Mouse (Mus musculus): ENCODE data around the gene Ramp2. TPM values are rescaled to one million over a fixed set of nuclear protein-coding genes. Genes with fewer than 3 reads are reported as not detected.

The Ramp2 gene
- polyA plus RNA-seq, 1 experiment from 2014 or later, result 95.8 TPM

DNA sequence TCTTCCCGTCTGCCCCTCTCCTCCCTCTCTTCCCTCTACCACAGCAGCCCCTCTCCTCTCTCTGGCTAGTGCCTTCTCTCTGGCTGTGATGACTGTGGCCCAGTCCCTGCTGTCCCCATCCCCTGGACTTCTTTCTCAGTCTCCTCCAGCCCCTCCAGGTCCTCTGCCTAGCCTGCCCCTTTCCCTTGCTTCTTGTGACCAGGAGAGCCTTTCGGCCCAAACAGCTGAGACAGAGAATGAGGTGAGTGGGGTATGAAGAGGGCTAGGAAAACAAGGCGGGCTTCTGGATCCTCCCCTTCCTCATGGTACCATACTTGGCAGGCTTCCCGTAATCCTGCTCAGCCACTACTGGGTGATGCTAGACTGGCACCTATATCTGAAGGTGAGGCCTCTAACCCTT lies 29.5 kb downstream of the Ramp2 start:
- Histone ChIP-seq H3K27me3 (ENCODE audit: control insufficient read depth, insufficient read depth, low read length) (no peaks in the 10 kb centered on the region), H3K9ac (ENCODE audit: low read length) (no peak overlapping the region), H3K36me3 (ENCODE audit: control insufficient read depth, insufficient read depth, low read length) (no peaks in the 10 kb centered on the region), H3K4me1 (ENCODE audit: control insufficient read depth, insufficient read depth, low read length) (peaks cover 25% of the 10 kb centered on the region), H3K9me3 (replicated peaks; ENCODE audit: control insufficient read depth, low read length) (no peaks in the 10 kb centered on the region), H3K4me2 (ENCODE audit: low read depth, low read length) (no peak overlapping the region), H3K27ac (ENCODE audit: low read length) (no peak overlapping the region), H3K4me3 (replicated peaks; ENCODE audit: low read length) (no peak overlapping the region)
- 72% methylated on average over 4 of the region's 4 CpGs for WGBS
- ATAC-seq (ENCODE audit: insufficient read depth, low FRiP score), result no peak

DNA sequence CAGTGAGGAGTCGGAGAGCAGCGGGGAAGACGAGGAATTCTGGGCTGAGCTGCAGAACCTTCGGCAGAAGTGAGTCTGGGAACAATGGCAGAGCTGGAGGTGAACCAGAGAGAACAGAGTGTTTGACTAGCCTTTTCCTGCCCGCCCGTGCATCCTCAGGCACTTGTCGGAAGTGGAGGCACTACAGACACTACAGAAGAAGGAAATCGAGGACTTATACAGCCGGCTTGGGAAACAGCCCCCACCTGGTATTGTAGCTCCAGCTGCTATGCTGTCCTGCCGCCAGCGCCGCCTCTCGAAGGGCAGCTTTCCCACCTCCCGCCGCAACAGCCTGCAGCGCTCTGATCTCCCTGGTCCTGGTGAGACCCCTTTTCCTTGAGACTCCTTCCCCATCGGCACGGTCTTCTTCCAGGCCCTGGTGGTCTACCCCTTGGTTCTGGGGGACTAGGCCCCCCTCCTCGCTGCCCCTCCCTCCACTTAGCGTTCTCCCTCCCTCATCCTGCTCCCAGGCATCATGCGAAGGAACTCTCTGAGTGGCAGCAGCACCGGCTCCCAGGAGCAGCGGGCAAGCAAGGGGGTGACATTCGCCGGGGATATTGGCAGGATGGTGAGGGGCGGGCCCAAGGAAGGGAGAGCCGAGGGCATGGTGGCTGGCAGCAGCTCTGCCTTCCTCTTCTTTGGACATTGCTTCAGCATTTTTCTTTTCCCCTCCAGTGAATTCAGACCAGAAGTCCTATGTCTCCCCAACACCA lies 30.7 kb downstream of the Ramp2 start:
- Histone ChIP-seq H3K36me3 (ENCODE audit: control insufficient read depth, insufficient read depth, low read length) (no peaks in the 10 kb centered on the region), H3K4me1 (ENCODE audit: control insufficient read depth, insufficient read depth, low read length) (peaks cover 25% of the 10 kb centered on the region), H3K9ac (ENCODE audit: low read length) (peak overlapping the region; percentile 77), H3K4me2 (ENCODE audit: low read depth, low read length) (peak overlapping the region; percentile 88), H3K9me3 (replicated peaks; ENCODE audit: control insufficient read depth, low read length) (no peaks in the 10 kb centered on the region), H3K4me3 (replicated peaks; ENCODE audit: low read length) (peak overlapping the region; percentile 61; the same call in 1 of the 2 replicates), H3K27me3 (ENCODE audit: control insufficient read depth, insufficient read depth, low read length) (no peaks in the 10 kb centered on the region), H3K27ac (ENCODE audit: low read length) (peak overlapping the region; percentile 83; the same call in 1 of the 2 replicates)
- 35% methylated on average over 27 of the region's 27 CpGs for WGBS
- ATAC-seq (ENCODE audit: insufficient read depth, low FRiP score), result no peak

DNA sequence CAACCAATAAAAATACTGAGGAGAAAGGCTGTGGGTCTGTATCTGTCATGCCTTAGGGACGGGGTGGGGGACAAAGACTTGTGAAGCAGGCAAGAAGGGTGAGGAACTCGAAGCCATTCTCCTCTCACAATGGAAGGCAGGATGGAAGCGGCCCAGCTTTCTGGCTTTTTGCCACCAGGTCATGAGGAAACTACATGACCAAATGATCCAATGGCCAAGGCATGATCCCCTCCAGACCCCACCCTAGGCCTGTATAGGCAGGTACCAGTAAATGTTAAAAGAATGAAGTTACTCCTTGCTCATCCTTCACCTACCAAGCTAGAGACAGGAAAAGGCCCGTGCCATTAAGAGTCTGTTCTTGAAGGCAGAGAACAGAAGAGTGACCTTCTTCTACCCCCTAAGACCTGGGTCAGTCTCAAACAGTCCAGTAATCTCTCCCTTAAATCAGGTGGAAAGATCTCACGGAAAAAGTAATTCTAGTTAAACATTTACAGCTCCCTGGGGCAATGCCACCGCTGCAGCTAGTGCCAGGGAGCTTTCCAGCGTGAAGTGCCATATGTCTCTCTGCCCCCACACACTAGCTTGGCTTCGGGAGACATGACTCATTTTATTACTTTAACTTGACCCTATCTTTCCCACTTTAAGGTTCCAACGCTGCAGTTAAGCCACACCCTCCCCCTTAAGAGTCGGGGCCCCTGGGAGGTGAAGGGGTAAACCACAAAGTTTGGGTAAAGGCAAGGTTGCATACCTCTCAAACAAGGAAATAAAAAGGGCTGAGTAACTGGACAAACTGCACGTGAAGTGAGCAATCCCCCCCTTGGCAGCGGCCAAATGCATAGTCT lies 31.8 kb downstream of the Ramp2 start:
- no peaks in the 10 kb centered on the region for H3K36me3 ChIP-seq (ENCODE audit: control insufficient read depth, insufficient read depth, low read length)
- H3K9me3 ChIP-seq (replicated peaks; ENCODE audit: control insufficient read depth, low read length), result no peaks in the 10 kb centered on the region
- WGBS, result 45% methylated on average over 12 of the region's 12 CpGs
- H3K4me3 ChIP-seq (replicated peaks; ENCODE audit: low read length), result peak overlapping the region; percentile 61
- H3K27ac ChIP-seq (ENCODE audit: low read length), result peak overlapping the region; percentile 83
- peak overlapping the region; percentile 88 for H3K4me2 ChIP-seq (ENCODE audit: low read depth, low read length)
- H3K27me3 ChIP-seq (ENCODE audit: control insufficient read depth, insufficient read depth, low read length), result no peaks in the 10 kb centered on the region
- H3K4me1 ChIP-seq (ENCODE audit: control insufficient read depth, insufficient read depth, low read length), result peaks cover 26% of the 10 kb centered on the region
- peak overlapping the region; percentile 77 for H3K9ac ChIP-seq (ENCODE audit: low read length)
- peak; percentile 49; the same call in 1 of the 2 replicates for ATAC-seq (ENCODE audit: insufficient read depth, low FRiP score)

DNA sequence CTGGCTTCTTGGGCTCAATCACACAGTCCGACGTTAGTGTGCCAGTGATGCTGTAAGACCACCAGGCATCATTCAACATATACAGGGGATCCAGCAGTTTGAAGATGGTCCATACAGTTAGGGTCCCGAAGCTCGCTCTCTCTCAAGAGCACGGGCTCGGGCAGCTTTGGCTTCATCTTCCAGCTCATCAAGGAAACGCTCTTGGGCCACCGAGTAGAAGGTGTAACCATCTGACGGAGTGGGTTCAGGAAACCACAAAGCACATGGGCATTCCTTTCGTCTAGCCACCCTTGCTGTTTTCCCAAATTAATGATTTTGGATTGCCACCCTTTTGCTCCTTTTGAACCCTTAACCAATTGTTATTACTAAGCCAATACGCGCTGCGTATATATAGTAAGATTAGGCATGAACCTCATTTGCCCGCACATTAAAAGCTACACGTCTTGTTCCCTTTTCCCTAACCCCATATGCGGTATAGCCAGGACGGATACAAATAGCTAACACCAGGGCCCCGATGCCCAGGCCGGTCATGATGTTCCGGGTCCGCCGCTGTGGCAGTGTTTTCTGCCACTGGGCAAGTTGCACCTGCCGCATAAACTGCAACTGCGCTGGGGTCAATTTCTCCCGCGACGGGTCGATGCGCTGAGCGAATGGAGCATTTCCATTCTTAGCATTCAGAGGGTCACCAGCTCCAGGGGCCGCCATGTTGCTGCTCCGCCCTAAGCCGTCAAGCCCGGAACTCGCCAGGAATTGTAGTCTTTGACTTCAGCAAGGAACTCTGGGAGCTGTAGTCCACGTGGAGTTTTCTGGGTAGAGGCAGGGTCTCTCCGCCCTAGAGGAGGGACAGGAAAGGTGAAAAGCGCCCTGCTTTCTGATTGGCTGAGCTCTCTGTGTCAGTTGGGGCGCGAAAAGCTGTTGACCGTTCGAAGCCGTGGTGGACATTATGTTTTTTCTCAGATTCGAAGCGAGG lies 32.7 kb downstream of the Ramp2 start, which contains the start of the genes Cntd1 and Coa3:
Gene Cntd1, plus strand, starts transcription at position 790 of the 970 bp plus-strand sequence.
Gene Coa3, minus strand, starts transcription at position 892 of the 970 bp plus-strand sequence.
- WGBS, result 6% methylated on average over 45 of the region's 45 CpGs
- peak; percentile 94 for ATAC-seq (ENCODE audit: insufficient read depth, low FRiP score)

DNA sequence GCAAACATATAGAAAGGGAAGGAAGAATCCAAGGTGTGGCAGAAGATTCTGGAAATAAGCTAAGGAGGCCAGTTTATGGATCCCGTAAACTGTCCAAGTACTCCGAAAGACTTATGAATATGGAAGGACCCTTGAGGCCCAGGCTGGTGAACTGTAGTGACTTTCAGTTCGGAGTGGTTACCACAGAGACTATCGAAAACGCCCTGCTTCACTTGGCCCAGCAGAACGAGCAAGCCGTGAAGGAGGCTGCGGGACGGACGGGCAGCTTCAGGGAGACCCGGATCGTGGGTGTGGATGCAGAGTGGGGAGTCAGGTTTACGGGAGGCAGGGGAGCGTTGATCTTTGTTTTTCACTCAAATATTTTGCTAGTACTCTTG lies 33.4 kb downstream of the Ramp2 start:
- 54% methylated on average over 14 of the region's 14 CpGs for WGBS
- H3K27ac ChIP-seq (ENCODE audit: low read length), result no peak overlapping the region
- no peaks in the 10 kb centered on the region for H3K36me3 ChIP-seq (ENCODE audit: control insufficient read depth, insufficient read depth, low read length)
- no peaks in the 10 kb centered on the region for H3K9me3 ChIP-seq (replicated peaks; ENCODE audit: control insufficient read depth, low read length)
- H3K4me3 ChIP-seq (replicated peaks; ENCODE audit: low read length), result peak overlapping the region; percentile 61
- H3K4me1 ChIP-seq (ENCODE audit: control insufficient read depth, insufficient read depth, low read length), result peaks cover 35% of the 10 kb centered on the region
- H3K9ac ChIP-seq (ENCODE audit: low read length), result peak overlapping the region; percentile 48
- H3K4me2 ChIP-seq (ENCODE audit: low read depth, low read length), result peak overlapping the region; percentile 88
- no peaks in the 10 kb centered on the region for H3K27me3 ChIP-seq (ENCODE audit: control insufficient read depth, insufficient read depth, low read length)
- ATAC-seq (ENCODE audit: insufficient read depth, low FRiP score), result no peak

More for the DNA sequence above, 32.7 kb downstream of the Ramp2 start, which contains the start of the genes Cntd1 and Coa3:
- Histone ChIP-seq H3K4me2 (ENCODE audit: low read depth, low read length) (peak within 1 kb of the TSS; percentile 88), H3K4me3 (replicated peaks; ENCODE audit: low read length) (peak within 1 kb of the TSS; percentile 61), H3K36me3 (ENCODE audit: control insufficient read depth, insufficient read depth, low read length) (no peaks in the 10 kb centered on the region), H3K9ac (ENCODE audit: low read length) (peak within 1 kb of the TSS; percentile 77), H3K27ac (ENCODE audit: low read length) (peak within 1 kb of the TSS; percentile 83), H3K27me3 (ENCODE audit: control insufficient read depth, insufficient read depth, low read length) (no peaks in the 10 kb centered on the region), H3K4me1 (ENCODE audit: control insufficient read depth, insufficient read depth, low read length) (peaks cover 35% of the 10 kb centered on the region), H3K9me3 (replicated peaks; ENCODE audit: control insufficient read depth, low read length) (no peaks in the 10 kb centered on the region)

DNA sequence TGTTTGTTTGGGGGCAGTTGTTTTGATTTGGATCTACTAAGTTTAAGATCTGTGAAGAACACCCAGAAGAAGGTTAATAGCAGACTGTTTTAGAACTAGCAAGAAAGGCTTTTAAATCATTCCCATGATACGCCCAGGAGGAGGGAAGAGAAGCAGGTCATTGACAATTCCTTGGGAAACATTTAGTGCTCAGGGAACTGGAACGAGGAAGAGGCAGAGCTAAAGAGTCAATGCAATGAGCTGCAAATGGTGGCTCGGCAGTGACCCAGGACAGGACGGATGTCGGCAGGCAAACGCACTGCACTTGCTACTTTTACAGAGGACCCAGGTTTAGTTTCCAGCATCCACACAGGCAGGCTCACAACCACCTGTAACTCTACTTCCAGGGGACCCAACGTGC lies 35.0 kb downstream of the Ramp2 start:
- no peak for ATAC-seq (ENCODE audit: insufficient read depth, low FRiP score)
- no peak overlapping the region for H3K4me3 ChIP-seq (replicated peaks; ENCODE audit: low read length)
- no peaks in the 10 kb centered on the region for H3K9me3 ChIP-seq (replicated peaks; ENCODE audit: control insufficient read depth, low read length)
- H3K4me1 ChIP-seq (ENCODE audit: control insufficient read depth, insufficient read depth, low read length), result peaks cover 35% of the 10 kb centered on the region
- 47% methylated on average over 7 of the region's 7 CpGs for WGBS
- H3K27me3 ChIP-seq (ENCODE audit: control insufficient read depth, insufficient read depth, low read length), result no peaks in the 10 kb centered on the region
- no peak overlapping the region for H3K9ac ChIP-seq (ENCODE audit: low read length)
- H3K27ac ChIP-seq (ENCODE audit: low read length), result no peak overlapping the region
- H3K4me2 ChIP-seq (ENCODE audit: low read depth, low read length), result no peak overlapping the region
- H3K36me3 ChIP-seq (ENCODE audit: control insufficient read depth, insufficient read depth, low read length), result no peaks in the 10 kb centered on the region

DNA sequence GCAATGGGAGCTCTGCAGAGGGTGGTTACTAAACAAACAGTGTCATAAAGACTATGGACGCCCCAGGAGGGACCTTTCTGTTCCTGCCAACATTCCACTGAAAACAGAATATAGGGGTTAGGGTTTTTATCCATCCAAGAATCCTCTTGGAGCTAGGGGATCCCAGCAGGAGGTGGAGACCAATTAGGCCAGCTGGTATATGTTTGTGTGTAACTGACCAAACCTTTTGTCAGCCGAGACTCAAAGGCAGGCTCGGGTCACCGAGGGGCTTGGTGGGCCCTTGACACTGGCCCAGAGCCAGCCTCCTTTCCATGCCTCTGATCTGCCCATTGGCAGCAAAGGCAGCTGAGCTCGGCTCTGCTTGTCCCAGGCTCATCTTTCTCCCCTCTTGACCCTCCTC lies 37.1 kb downstream of the Ramp2 start:
- H3K9me3 ChIP-seq (replicated peaks; ENCODE audit: control insufficient read depth, low read length), result no peaks in the 10 kb centered on the region
- H3K4me1 ChIP-seq (ENCODE audit: control insufficient read depth, insufficient read depth, low read length), result peaks cover 17% of the 10 kb centered on the region
- no peaks in the 10 kb centered on the region; the same call in 1 of the 2 replicates for H3K36me3 ChIP-seq (ENCODE audit: control insufficient read depth, insufficient read depth, low read length)
- no peak overlapping the region for H3K27ac ChIP-seq (ENCODE audit: low read length)
- WGBS, result 32% methylated on average over 5 of the region's 5 CpGs
- ATAC-seq (ENCODE audit: insufficient read depth, low FRiP score), result no peak
- no peak overlapping the region for H3K4me2 ChIP-seq (ENCODE audit: low read depth, low read length)
- no peaks in the 10 kb centered on the region for H3K27me3 ChIP-seq (ENCODE audit: control insufficient read depth, insufficient read depth, low read length)
- H3K4me3 ChIP-seq (replicated peaks; ENCODE audit: low read length), result no peak overlapping the region
- H3K9ac ChIP-seq (ENCODE audit: low read length), result no peak overlapping the region

DNA sequence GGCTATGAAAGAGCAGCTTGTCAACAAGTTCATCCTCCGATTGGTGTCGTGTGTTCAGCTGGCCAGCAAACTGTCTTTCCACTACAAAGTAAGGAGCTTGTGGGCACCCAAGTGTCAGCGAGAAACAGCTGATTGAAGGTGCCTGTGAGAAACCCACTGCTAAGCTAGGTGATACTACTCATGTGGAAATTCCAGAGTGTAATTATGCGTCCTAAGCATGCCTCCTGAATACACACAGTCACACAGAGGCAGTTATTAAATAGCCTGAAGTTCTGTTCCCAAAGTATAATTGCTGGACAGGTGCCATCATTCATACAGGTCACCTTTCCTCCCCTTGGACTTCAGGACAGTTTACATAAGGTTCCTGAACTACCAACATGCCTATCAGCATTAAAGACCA lies 38.0 kb downstream of the Ramp2 start:
- no peaks in the 10 kb centered on the region for H3K27me3 ChIP-seq (ENCODE audit: control insufficient read depth, insufficient read depth, low read length)
- H3K4me1 ChIP-seq (ENCODE audit: control insufficient read depth, insufficient read depth, low read length), result peaks cover 14% of the 10 kb centered on the region
- H3K36me3 ChIP-seq (ENCODE audit: control insufficient read depth, insufficient read depth, low read length), result no peaks in the 10 kb centered on the region; the same call in 1 of the 2 replicates
- ATAC-seq (ENCODE audit: insufficient read depth, low FRiP score), result no peak
- no peak overlapping the region for H3K9ac ChIP-seq (ENCODE audit: low read length)
- no peaks in the 10 kb centered on the region for H3K9me3 ChIP-seq (replicated peaks; ENCODE audit: control insufficient read depth, low read length)
- 64% methylated on average over 4 of the region's 4 CpGs for WGBS
- no peak overlapping the region for H3K4me2 ChIP-seq (ENCODE audit: low read depth, low read length)
- no peak overlapping the region for H3K4me3 ChIP-seq (replicated peaks; ENCODE audit: low read length)
- H3K27ac ChIP-seq (ENCODE audit: low read length), result no peak overlapping the region

Data from stomach, embryonic 16.5 days (tissue).